In the genomic region with DNA sequence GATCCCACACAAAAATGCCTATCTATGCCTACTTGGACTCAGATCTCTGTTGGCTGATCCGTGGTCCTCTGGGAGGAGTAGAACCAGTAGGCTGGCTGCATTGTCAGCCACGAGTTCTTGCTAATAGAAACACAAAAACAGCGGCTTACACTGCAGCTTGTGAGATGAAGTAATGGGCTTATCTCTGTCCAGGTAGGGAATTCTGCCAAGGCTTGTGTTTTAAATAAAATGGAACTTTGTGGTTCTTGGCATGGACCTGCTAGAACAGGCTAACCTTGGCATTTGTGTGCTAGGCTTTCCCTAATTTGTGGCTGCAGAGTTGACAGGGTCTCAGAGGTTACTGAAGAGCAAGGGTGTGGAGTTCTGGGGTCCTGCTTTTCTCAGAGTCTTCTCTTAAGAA, we compare ENCODE assay signal across 19 mouse cellular contexts.
DNase-seq lines count a peak whose midpoint lies in the region; ATAC-seq and TF ChIP-seq lines count a peak whose summit lies in the region.
"Had no signal": no experiment of that assay in that cellular context is flagged by ENCODE, and none has a peak within 500 bp of the region (broad histone marks: within the 10 kb centered on the region; RNA-seq: fewer than 3 reads in every experiment).

No protein-coding gene starts in this region.

- H3K27me3 ChIP-seq in hindbrain, postnatal 0 days (ENCODE audit: insufficient read depth, low read length): no peaks in the 10 kb centered on the region
- H3K27me3 ChIP-seq in hindbrain, embryonic 11.5 days (ENCODE audit: control insufficient read depth, insufficient read depth, low read length): no peaks in the 10 kb centered on the region
- H3K27me3 ChIP-seq: hindbrain, embryonic 15.5 days; lung, embryonic 15.5 days; Patski had no signal

- DNase-seq in adrenal gland, adult 2 months: peak; percentile 70
- no peak for DNase-seq in adrenal gland, adult 18-20 months (ENCODE audit: low spot score in 2 of 2)
- DNase-seq in hindbrain, postnatal 0 days (ENCODE audit: low spot score): peak; percentile 10
- DNase-seq in hindbrain, embryonic 11.5 days (ENCODE audit: low spot score): no peak
- DNase-seq in MN1 (ENCODE audit: low spot score): peak; percentile 7
- peak; percentile 4 to 15 for DNase-seq in heart, postnatal 14 days
- no peak for DNase-seq in layer of hippocampus, adult 9-11 months
- DNase-seq in spleen, postnatal 36 days (ENCODE audit: low spot score in 2 of 2): no peak
- DNase-seq: cerebellum, adult 18-20 months; kidney, adult 18-20 months; retina, postnatal 1 day; spleen, adult 18-20 months; thymus, postnatal 4 days had no signal

- intact Hi-C loops in heart, postnatal 14 days (cut with DNase I): no loop called here

- H3K27ac ChIP-seq in hindbrain, postnatal 0 days: no peak overlapping the region
- no peak overlapping the region for H3K27ac ChIP-seq in hindbrain, embryonic 11.5 days (ENCODE audit: low read depth, low read length)
- H3K27ac ChIP-seq: heart, embryonic 13.5 days; hindbrain, embryonic 15.5 days; lung, embryonic 15.5 days; stomach, postnatal 0 days had no signal

- H3K4me1 ChIP-seq in hindbrain, postnatal 0 days (ENCODE audit: insufficient read depth, low read length): 0 out of 2 replicates have a peak, but pooled peaks cover 4% of the 10 kb centered on the region
- H3K4me1 ChIP-seq in hindbrain, embryonic 11.5 days (replicated peaks; ENCODE audit: control insufficient read depth, insufficient read depth, low read length): no peaks in the 10 kb centered on the region
- H3K4me1 ChIP-seq: lung, embryonic 15.5 days had no signal

- no peaks in the 10 kb centered on the region for H3K9me3 ChIP-seq in hindbrain, postnatal 0 days (ENCODE audit: low read length)
- H3K9me3 ChIP-seq in hindbrain, embryonic 11.5 days (ENCODE audit: control insufficient read depth, low read length): no peaks in the 10 kb centered on the region
- H3K9me3 ChIP-seq: hindbrain, embryonic 15.5 days; lung, embryonic 15.5 days had no signal

- H3K36me3 ChIP-seq in hindbrain, postnatal 0 days (ENCODE audit: insufficient read depth, low read length): no peaks in the 10 kb centered on the region
- H3K36me3 ChIP-seq in hindbrain, embryonic 11.5 days (ENCODE audit: control insufficient read depth, insufficient read depth, low read length): no peaks in the 10 kb centered on the region
- H3K36me3 ChIP-seq: heart, embryonic 13.5 days; hindbrain, embryonic 15.5 days; lung, embryonic 15.5 days had no signal

- no peak for ATAC-seq in hindbrain, postnatal 0 days
- ATAC-seq in hindbrain, embryonic 11.5 days (ENCODE audit: low FRiP score): no peak
- ATAC-seq: forebrain, embryonic 16.5 days; Patski had no signal

- TF ChIP-seq CTCF in hindbrain, postnatal 0 days (IDR thresholded peaks at IDR 0.05; ENCODE audit: low read depth): no peak

- WGBS in hindbrain, postnatal 0 days: 44% methylated on average over 3 of the region's 3 CpGs
- 72% methylated on average over 3 of the region's 3 CpGs for WGBS in hindbrain, embryonic 11.5 days

- no peak overlapping the region for H3K4me3 ChIP-seq in hindbrain, postnatal 0 days (ENCODE audit: low read length)
- no peak overlapping the region for H3K4me3 ChIP-seq in hindbrain, embryonic 11.5 days (ENCODE audit: low read depth, low read length)
- H3K4me3 ChIP-seq: heart, embryonic 13.5 days; hindbrain, embryonic 15.5 days; lung, embryonic 15.5 days had no signal

- H3K4me2 ChIP-seq in hindbrain, postnatal 0 days (ENCODE audit: low read depth, low read length): no peak overlapping the region
- H3K4me2 ChIP-seq in hindbrain, embryonic 11.5 days (replicated peaks; ENCODE audit: low read depth, low read length): no peak overlapping the region
- H3K4me2 ChIP-seq: heart, embryonic 13.5 days; hindbrain, embryonic 15.5 days; lung, embryonic 15.5 days had no signal

- no peak overlapping the region for H3K9ac ChIP-seq in hindbrain, postnatal 0 days (replicated peaks; ENCODE audit: low read length)
- no peak overlapping the region for H3K9ac ChIP-seq in hindbrain, embryonic 11.5 days (ENCODE audit: low read depth, low read length)
- H3K9ac ChIP-seq: heart, embryonic 13.5 days; hindbrain, embryonic 15.5 days; lung, embryonic 15.5 days had no signal

Comparison
In these comparisons a context has a peak if more than half of its experiments do, and no peak if none do; other contexts are left out.
1. DNase-seq: peak in adrenal gland, adult 2 months (single experiment), hindbrain, postnatal 0 days (single experiment), MN1 (single experiment) and heart, postnatal 14 days (2 of 2); none in adrenal gland, adult 18-20 months (0 of 2), hindbrain, embryonic 11.5 days (single experiment), layer of hippocampus, adult 9-11 months (single experiment) and spleen, postnatal 36 days (0 of 2).